Mouse (Mus musculus) small intestine, adult 2 months (tissue): Measurements from ENCODE around the gene Grm4. TPM values are rescaled to one million over a fixed set of nuclear protein-coding genes. Genes with fewer than 3 reads are reported as not detected.

ENCODE experiments used
- H3K27ac ChIP-seq: fragments of 200-500 bp; 2 replicates; pipeline ENCODE4 v1.5.1; 2012; ENCODE audit warnings: low read depth, low read length, control low read depth, inconsistent platforms; ENCODE audit not compliant: insufficient read depth
- H3K27me3 ChIP-seq: fragments of 200-500 bp; 2 replicates; pipeline ENCODE4 v1.6.1; 2012; ENCODE audit warnings: mild to moderate bottlenecking, moderate library complexity, low read length, inconsistent platforms; ENCODE audit not compliant: control insufficient read depth, insufficient read depth
- H3K36me3 ChIP-seq: fragments of 200-500 bp; 2 replicates; pipeline ENCODE4 v1.6.1; 2012; ENCODE audit warnings: mild to moderate bottlenecking, low read length, control low read depth, inconsistent platforms; ENCODE audit not compliant: control insufficient read depth, insufficient read depth
- H3K4me1 ChIP-seq: fragments of 200-500 bp; 2 replicates; pipeline ENCODE4 v1.6.1; 2012; ENCODE audit warnings: low read length, inconsistent platforms, mixed read lengths; ENCODE audit not compliant: control insufficient read depth, insufficient read depth, insufficient read length
- H3K4me3 ChIP-seq: fragments of 200-500 bp; 2 replicates; pipeline ENCODE4 v1.5.1; 2012; ENCODE audit warnings: low read depth, mild to moderate bottlenecking, control low read depth, inconsistent platforms, low read length, moderate library complexity
- CTCF ChIP-seq: fragments of 200-500 bp; IDR thresholded peaks from 2 replicates; pipeline ENCODE4 v1.5.1; 2012; ENCODE audit warnings: low read depth, mild to moderate bottlenecking, control low read depth, inconsistent platforms, low read length, moderate library complexity, mixed read lengths; ENCODE audit not compliant: insufficient replicate concordance, insufficient read length; ENCODE audit errors: extremely low read depth
- POLR2A ChIP-seq: fragments of 200-500 bp; IDR thresholded peaks from 2 replicates; pipeline ENCODE4 v1.6.1; 2012; ENCODE audit warnings: low read depth, mild to moderate bottlenecking, control low read depth, inconsistent platforms, low read length, moderate library complexity
- WGBS: fragments of 180-500 bp; shearing (Covaris S2); methylation state at CpG from one replicate; pipeline ENCODE4 v1.1.7; 2018; 5-methylcytosine and 5-hydroxymethylcytosine counted together
- polyA plus RNA-seq: library from polyadenylated mRNA; depleted of rRNA; stranded (reverse); fragments of >200 nt; gene quantifications from 2 replicates; pipeline ENCODE4 v1.2.3, GENCODE M21; 2012

The Grm4 gene
- polyA plus RNA-seq, 1 experiment, result 4.1 TPM

DNA sequence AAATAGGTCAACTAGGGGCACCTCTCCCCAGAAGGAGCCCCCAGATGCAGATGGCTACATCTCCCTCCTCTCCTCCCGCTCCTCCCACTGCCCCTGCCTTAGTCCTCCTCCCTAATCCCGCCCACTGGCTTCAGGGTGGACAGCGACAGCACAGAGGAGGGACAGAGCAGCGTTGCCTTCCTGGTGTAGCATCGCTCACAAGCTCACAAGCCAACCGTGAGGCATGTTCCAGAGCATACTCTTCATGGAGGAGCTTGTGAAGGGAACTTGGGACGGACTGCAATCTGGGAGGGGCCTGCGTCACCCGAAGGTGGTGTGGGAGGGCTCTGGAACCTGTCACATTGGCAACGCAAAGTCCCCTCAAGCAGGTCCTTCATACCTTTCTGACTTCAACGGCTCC, 14.8 kb downstream of the Grm4 start:
- peaks cover 7% of the 10 kb centered on the region for H3K27me3 ChIP-seq
- no peak overlapping the region for H3K4me3 ChIP-seq
- no peak overlapping the region for H3K27ac ChIP-seq
- TF ChIP-seq POLR2A (no peak), CTCF (no peak)
- no peaks in the 10 kb centered on the region; the same call in 1 of the 2 replicates for H3K4me1 ChIP-seq
- WGBS, result 45% methylated on average over 11 of the region's 11 CpGs
- no peaks in the 10 kb centered on the region for H3K36me3 ChIP-seq

DNA sequence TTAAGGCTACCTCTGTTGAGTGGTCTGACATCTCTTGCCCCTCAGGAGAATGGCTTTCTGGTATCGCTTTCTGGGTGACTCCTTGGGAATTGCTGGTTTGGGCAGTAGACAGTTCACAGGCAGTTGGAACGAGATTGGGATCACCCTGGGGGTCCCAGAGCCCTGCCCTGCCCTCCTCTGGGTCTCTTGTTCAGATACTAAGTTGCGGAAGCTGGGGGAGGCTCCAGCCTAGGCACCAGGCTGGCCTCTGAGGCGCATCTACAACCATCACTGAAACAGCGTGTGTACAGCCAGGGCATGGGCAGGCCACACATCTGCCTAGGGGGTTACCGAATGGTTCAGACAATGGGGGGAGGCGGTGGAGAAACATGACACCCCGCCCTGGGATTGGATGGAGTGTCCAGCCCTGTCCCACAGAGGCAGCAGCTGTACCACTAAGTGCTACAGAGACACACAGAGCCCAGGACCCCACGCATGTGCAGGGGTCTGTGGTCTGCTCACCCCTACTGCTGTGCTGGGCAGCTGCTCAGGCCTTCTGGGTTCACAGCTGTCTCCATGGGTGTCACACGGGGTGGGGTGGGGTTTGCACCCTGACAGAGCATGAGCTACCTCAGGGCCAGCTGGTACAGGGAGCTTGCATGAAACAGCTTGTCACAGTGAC, 15.9 kb downstream of the Grm4 start:
- no peaks in the 10 kb centered on the region for H3K36me3 ChIP-seq
- H3K27me3 ChIP-seq, result peaks cover 5% of the 10 kb centered on the region; the same call in 1 of the 2 replicates
- no peak overlapping the region for H3K27ac ChIP-seq
- 41% methylated on average over 10 of the region's 10 CpGs for WGBS
- no peaks in the 10 kb centered on the region; the same call in 1 of the 2 replicates for H3K4me1 ChIP-seq
- no peak for TF ChIP-seq CTCF
- TF ChIP-seq POLR2A, result no peak
- H3K4me3 ChIP-seq, result no peak overlapping the region

- Histone ChIP-seq H3K27me3 (peaks cover 5% of the 10 kb centered on the region; the same call in 1 of the 2 replicates), H3K4me3 (no peak overlapping the region), H3K27ac (no peak overlapping the region), H3K4me1 (no peaks in the 10 kb centered on the region; the same call in 1 of the 2 replicates), H3K36me3 (no peaks in the 10 kb centered on the region)
- TF ChIP-seq POLR2A (no peak), CTCF (no peak)
- WGBS, result 42% methylated on average over 7 of the region's 7 CpGs
Measured at GRCm38 (mm10) chr17:27503869-27504268, 17.3 kb downstream of the Grm4 start.

- H3K36me3 ChIP-seq, result no peaks in the 10 kb centered on the region
- peaks cover 5% of the 10 kb centered on the region; the same call in 1 of the 2 replicates for H3K27me3 ChIP-seq
- H3K4me1 ChIP-seq, result no peaks in the 10 kb centered on the region; the same call in 1 of the 2 replicates
- no peak overlapping the region for H3K4me3 ChIP-seq
- TF ChIP-seq POLR2A, result no peak
- no peak for TF ChIP-seq CTCF
- 62% methylated on average over 31 of the region's 31 CpGs for WGBS
- no peak overlapping the region for H3K27ac ChIP-seq
Measured at GRCm38 (mm10) chr17:27502736-27503445, 18.3 kb downstream of the Grm4 start.

DNA sequence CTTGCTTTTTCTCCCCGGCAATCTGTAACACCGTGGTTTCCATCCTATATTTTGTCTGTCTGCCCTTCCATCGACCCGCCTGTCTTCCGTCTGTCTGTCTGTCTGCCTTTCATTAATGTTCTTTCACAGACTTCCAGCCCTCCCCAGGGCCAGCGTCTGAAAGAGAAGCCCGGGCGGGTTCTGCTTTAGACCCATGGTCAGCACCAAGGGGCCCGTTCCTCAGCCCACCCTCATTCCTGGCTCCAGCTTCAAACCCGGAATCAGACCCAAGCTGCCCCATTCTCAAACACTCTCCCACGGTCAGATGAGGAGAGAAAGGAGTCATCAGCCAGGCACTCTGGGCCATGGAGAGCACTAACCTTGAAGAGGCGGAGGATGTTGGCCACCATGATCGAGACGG, 18.9 kb downstream of the Grm4 start:
- TF ChIP-seq CTCF (no peak), POLR2A (no peak)
- Histone ChIP-seq H3K36me3 (no peaks in the 10 kb centered on the region), H3K27ac (no peak overlapping the region), H3K27me3 (peaks cover 5% of the 10 kb centered on the region; the same call in 1 of the 2 replicates), H3K4me3 (no peak overlapping the region), H3K4me1 (no peaks in the 10 kb centered on the region; the same call in 1 of the 2 replicates)
- WGBS, result 41% methylated on average over 14 of the region's 14 CpGs

GRCm38 (mm10) chr17:27501331-27502251, 19.6 kb downstream of the Grm4 start:
- no peaks in the 10 kb centered on the region for H3K36me3 ChIP-seq
- no peak overlapping the region for H3K27ac ChIP-seq
- H3K4me3 ChIP-seq, result no peak overlapping the region
- H3K4me1 ChIP-seq, result no peaks in the 10 kb centered on the region; the same call in 1 of the 2 replicates
- WGBS, result 23% methylated on average over 18 of the region's 18 CpGs
- TF ChIP-seq POLR2A (no peak), CTCF (no peak)
- H3K27me3 ChIP-seq, result peaks cover 5% of the 10 kb centered on the region; the same call in 1 of the 2 replicates
